Mouse (Mus musculus) forebrain, embryonic 10.5 days (tissue): ENCODE measurements around the gene Nim1k. TPM values are rescaled to one million over a fixed set of nuclear protein-coding genes. Genes with fewer than 3 reads are reported as not detected.
A peak's percentile ranks its signal among the peaks of the same experiment; 100 is the strongest.
"Not testable (repeated sequence)": the region's sequence is repeated elsewhere in the genome, so short reads cannot be mapped to it uniquely, and the experiment has no call there.

ENCODE experiments used
- DNase-seq: peaks from one replicate; pipeline ENCODE4 v3.0.0-alpha.2; 2017; ENCODE audit warnings: low spot score; ENCODE audit errors: extremely low spot score
- H3K27ac ChIP-seq: fragments of 300-500 bp; sonication (generic); 2 replicates; pipeline ENCODE4 v1.5.1; 2016; ENCODE audit warnings: mild to moderate bottlenecking
- H3K27me3 ChIP-seq: fragments of 300-500 bp; sonication (generic); 2 replicates; pipeline ENCODE4 v1.6.1; 2016; ENCODE audit warnings: mild to moderate bottlenecking; ENCODE audit not compliant: poor library complexity, severe bottlenecking
- H3K36me3 ChIP-seq: fragments of 300-500 bp; sonication (generic); replicated peaks from 2 replicates; pipeline ENCODE4 v1.6.1; 2016; ENCODE audit warnings: mild to moderate bottlenecking, moderate library complexity
- H3K4me1 ChIP-seq: fragments of 300-500 bp; sonication (generic); 2 replicates; pipeline ENCODE4 v1.6.1; 2016
- H3K4me3 ChIP-seq: fragments of 300-500 bp; sonication (generic); 2 replicates; pipeline ENCODE4 v1.5.1; 2016; ENCODE audit warnings: mild to moderate bottlenecking, moderate library complexity
- H3K9me3 ChIP-seq: fragments of 300-500 bp; sonication (generic); 2 replicates; pipeline ENCODE4 v1.6.1; 2016; ENCODE audit warnings: mild to moderate bottlenecking, moderate library complexity
- WGBS: fragments of 180-500 bp; shearing (Covaris S2); methylation state at CpG from one replicate; pipeline ENCODE4 v1.1.7; 2016; 5-methylcytosine and 5-hydroxymethylcytosine counted together
- polyA plus RNA-seq: library from polyadenylated mRNA; unstranded; fragments of >200 nt; fragmentation: Nextera tagmentation; extraction: Ambion mirVana; gene quantifications from 2 replicates; pipeline ENCODE4 v1.2.1, GENCODE M21; 2016

Gene Nim1k
- polyA plus RNA-seq, 1 experiment from 2014 or later: 3.5 TPM

GRCm38 (mm10) chr13:119691958-119692357 is 63.7 kb downstream of the Nim1k start:
- 88% methylated on average over 3 of the region's 3 CpGs for WGBS
- DNase-seq, H3K9me3 ChIP-seq, H3K27me3 ChIP-seq: not testable (repeated sequence)
- peak overlapping the region; percentile 69 for H3K4me3 ChIP-seq
- peak overlapping the region; percentile 97; the same call in 1 of the 2 replicates for H3K27ac ChIP-seq
- peaks cover 38% of the 10 kb centered on the region for H3K36me3 ChIP-seq
- peaks cover 65% of the 10 kb centered on the region for H3K4me1 ChIP-seq

GRCm38 (mm10) chr13:119690876-119691620 is 64.6 kb downstream of the Nim1k start:
- Histone ChIP-seq H3K27ac (peak overlapping the region; percentile 97), H3K4me3 (peak overlapping the region; percentile 69), H3K27me3 (no peaks in the 10 kb centered on the region), H3K9me3 (no peaks in the 10 kb centered on the region), H3K36me3 (peaks cover 29% of the 10 kb centered on the region), H3K4me1 (peaks cover 59% of the 10 kb centered on the region)
- whole genome bisulfite sequencing: 7% methylated on average over 7 of the region's 7 CpGs
- DNase-seq: no peak

DNA sequence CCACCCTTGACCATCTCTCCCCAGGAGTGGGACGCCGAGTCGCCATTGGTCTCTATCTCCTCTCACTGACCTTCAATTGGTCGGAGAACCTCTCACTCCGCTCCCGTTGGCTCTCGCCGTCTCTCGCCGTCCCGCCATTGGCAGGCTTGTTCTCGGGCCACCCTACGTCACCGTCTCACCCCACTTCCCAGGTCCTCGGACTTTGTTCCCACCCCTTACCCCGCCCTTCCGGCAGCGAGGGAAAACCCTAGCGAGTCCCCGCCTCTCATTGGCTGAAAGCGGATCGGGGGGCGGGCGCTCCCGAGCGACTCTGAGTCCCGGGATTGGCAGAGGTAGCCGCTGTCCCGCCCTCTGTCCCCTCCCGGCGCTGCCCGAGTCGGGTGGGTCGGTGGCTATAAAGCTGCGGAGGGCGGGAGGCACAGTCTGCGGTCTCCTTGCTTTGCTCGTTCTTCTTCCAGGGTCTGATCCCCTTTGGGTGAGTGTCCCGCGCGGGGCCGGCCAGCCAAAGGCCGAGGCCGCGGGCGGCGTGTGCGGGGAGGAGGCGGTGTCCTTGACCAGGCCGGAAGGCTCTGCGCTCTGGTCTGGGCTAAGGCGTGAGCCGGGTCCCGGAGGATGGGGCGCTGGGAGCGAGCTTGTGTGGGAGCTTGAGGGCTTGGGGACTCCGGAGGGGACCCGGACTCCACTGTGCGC is 65.5 kb downstream of the Nim1k start, which contains the start of gene Hmgcs1:
Gene Hmgcs1, plus strand, starts transcription at position 341 of the 690 bp plus-strand sequence.
- Histone ChIP-seq H3K36me3 (peaks cover 22% of the 10 kb centered on the region), H3K4me1 (peaks cover 52% of the 10 kb centered on the region), H3K27me3 (no peaks in the 10 kb centered on the region), H3K9me3 (no peaks in the 10 kb centered on the region), H3K4me3 (peak within 1 kb of the TSS; percentile 69), H3K27ac (peak within 1 kb of the TSS; percentile 97)
- peak; percentile 100 for DNase-seq
- WGBS: under 1% methylated on average over 59 of the region's 59 CpGs

GRCm38 (mm10) chr13:119689709-119690038 is 66.0 kb downstream of the Nim1k start:
- Histone ChIP-seq H3K4me3 (peak overlapping the region; percentile 69), H3K27ac (peak overlapping the region; percentile 97), H3K27me3 (no peaks in the 10 kb centered on the region), H3K9me3 (no peaks in the 10 kb centered on the region), H3K4me1 (peaks cover 47% of the 10 kb centered on the region), H3K36me3 (peaks cover 17% of the 10 kb centered on the region)
- DNase-seq: no peak
- WGBS: 10% methylated on average over 5 of the region's 5 CpGs

GRCm38 (mm10) chr13:119684416-119685177 is 71.1 kb downstream of the Nim1k start:
- no peak overlapping the region for H3K4me3 ChIP-seq
- no peaks in the 10 kb centered on the region for H3K36me3 ChIP-seq
- no peaks in the 10 kb centered on the region for H3K27me3 ChIP-seq
- 89% methylated on average over 11 of the region's 11 CpGs for WGBS
- peaks cover 12% of the 10 kb centered on the region for H3K4me1 ChIP-seq
- DNase-seq: no peak
- H3K9me3 ChIP-seq: no peaks in the 10 kb centered on the region
- H3K27ac ChIP-seq: no peak overlapping the region

GRCm38 (mm10) chr13:119681161-119681560 is 74.5 kb downstream of the Nim1k start:
- 0 out of 2 replicates have a peak overlapping the region, but pooled peaks have one; percentile 20 for H3K27ac ChIP-seq
- H3K4me1 ChIP-seq: no peaks in the 10 kb centered on the region
- WGBS: 83% methylated on average over 3 of the region's 3 CpGs
- no peaks in the 10 kb centered on the region for H3K27me3 ChIP-seq
- DNase-seq: no peak
- H3K9me3 ChIP-seq: no peaks in the 10 kb centered on the region
- no peak overlapping the region for H3K4me3 ChIP-seq
- H3K36me3 ChIP-seq: no peaks in the 10 kb centered on the region

- WGBS: 89% methylated on average over 2 of the region's 2 CpGs
- no peaks in the 10 kb centered on the region for H3K9me3 ChIP-seq
- no peaks in the 10 kb centered on the region for H3K36me3 ChIP-seq
- no peak overlapping the region for H3K27ac ChIP-seq
- H3K4me3 ChIP-seq: no peak overlapping the region
- H3K27me3 ChIP-seq: no peaks in the 10 kb centered on the region
- DNase-seq: no peak
- H3K4me1 ChIP-seq: no peaks in the 10 kb centered on the region
Measured at GRCm38 (mm10) chr13:119679721-119680120, 76.0 kb downstream of the Nim1k start.

GRCm38 (mm10) chr13:119678794-119679193 is 76.9 kb downstream of the Nim1k start:
- Histone ChIP-seq H3K9me3 (no peaks in the 10 kb centered on the region), H3K36me3 (no peaks in the 10 kb centered on the region), H3K4me3 (no peak overlapping the region), H3K4me1 (no peaks in the 10 kb centered on the region), H3K27me3 (no peaks in the 10 kb centered on the region), H3K27ac (no peak overlapping the region)
- WGBS: 89% methylated on average over 8 of the region's 8 CpGs
- DNase-seq: no peak

DNA sequence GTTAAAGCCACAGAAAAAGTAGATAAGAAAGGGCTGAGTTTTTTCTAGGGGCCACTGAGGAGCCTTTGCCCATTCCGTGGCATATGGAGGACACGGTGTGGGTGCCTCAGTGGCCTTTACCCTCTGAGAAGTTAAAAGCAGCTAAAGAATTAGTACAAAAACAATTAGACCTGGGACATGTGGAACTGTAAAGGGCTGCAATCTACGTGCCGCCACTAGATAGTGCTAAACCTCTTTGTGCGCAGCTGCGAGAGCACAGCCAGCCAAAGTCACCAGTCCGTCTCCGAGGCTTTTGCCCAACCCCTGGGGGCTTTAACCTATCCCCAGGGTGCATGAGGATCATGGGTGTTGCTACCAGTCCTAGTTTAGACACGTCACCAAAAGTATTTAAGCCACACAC is 94.3 kb downstream of the Nim1k start:
- 66% methylated on average over 6 of the region's 9 CpGs for WGBS
- not testable (repeated sequence) for H3K4me1 ChIP-seq, H3K4me3 ChIP-seq, H3K27me3 ChIP-seq, DNase-seq, H3K9me3 ChIP-seq, H3K36me3 ChIP-seq, H3K27ac ChIP-seq

Other genes starting within 250 kb of the Nim1k start
- gene Ccl28, start 132.1 kb downstream of the Nim1k start, polyA plus RNA-seq: 0.06 and 0.19 TPM in 2 replicates
- 340 and 341 TPM in 2 replicates for gene Hmgcs1, start 65.5 kb downstream of the Nim1k start, polyA plus RNA-seq
- 42.7 and 44.4 TPM in 2 replicates for gene Zfp131, start 35.0 kb upstream of the Nim1k start, polyA plus RNA-seq
- gene AF067063, start 74.3 kb upstream of the Nim1k start, polyA plus RNA-seq: not detected in 2 replicates
- not detected in 2 replicates for gene D13Ertd608e, start 80.1 kb upstream of the Nim1k start, polyA plus RNA-seq
- gene Tcstv1, start 138.9 kb upstream of the Nim1k start, polyA plus RNA-seq: not detected in 2 replicates
- gene Gm21761, start 173.4 kb upstream of the Nim1k start, polyA plus RNA-seq: not detected in 2 replicates
- gene B020031M17Rik, start 194.9 kb upstream of the Nim1k start, polyA plus RNA-seq: not detected in 2 replicates